Mouse (Mus musculus) neutrophil, adult 5-6 weeks (primary cell): ENCODE data around the gene Zfp27. TPM values are rescaled to one million over a fixed set of nuclear protein-coding genes. Genes with fewer than 3 reads are reported as not detected.

Experiments
- ATAC-seq: fragments of 151-379, 151-347 bp; 2 replicates; pipeline ENCODE4 v1.8.0; 2017; ENCODE audit warnings: mild to moderate bottlenecking, moderate TSS enrichment; ENCODE audit not compliant: insufficient number of reproducible peaks, poor library complexity, low FRiP score, severe bottlenecking; ENCODE audit errors: extremely low read depth
- total RNA-seq: library from RNA; stranded (forward); fragments of 200-1000 nt; gene quantifications from 2 replicates; pipeline ENCODE4 v1.2.3, GENCODE M21; 2017

Gene Zfp27
- total RNA-seq, result 9.0 and 10.8 TPM in 2 replicates

DNA sequence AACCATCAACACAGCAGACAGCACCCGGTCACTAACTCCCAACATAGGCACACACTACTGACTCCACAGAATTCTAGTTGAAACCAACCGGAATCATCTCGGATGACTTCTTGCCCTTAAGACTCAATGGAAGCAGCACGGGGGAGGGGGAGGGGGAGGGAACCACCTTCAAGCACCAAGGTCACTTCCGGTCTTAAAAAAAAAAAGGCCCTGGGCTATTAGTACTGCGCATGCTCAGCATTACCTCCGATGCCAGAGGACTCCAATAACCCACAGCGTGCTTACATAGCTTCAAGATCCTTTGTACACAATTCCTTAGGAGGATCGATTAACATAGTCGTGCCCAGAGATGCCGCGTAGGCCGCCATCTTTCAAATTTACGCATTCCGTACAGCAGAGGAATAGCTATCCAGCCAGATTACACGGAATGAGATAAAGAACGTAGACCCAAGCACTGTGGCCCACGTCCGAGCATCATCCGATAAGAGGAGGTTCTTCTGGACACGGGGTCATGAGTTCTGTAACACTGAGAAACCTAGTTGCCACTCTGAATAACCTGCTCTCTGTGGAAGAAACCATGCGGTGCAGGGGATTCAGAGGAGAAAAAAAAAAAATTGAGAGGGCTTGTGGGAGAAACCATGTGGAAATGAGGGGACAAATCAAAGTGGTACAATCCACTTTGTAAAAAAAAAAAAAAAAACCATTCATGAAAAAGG is at the start of gene Zfp27:
Gene Zfp27, minus strand, starts transcription at position 607 of the 716 bp plus-strand sequence.
- peak; percentile 52 for ATAC-seq

DNA sequence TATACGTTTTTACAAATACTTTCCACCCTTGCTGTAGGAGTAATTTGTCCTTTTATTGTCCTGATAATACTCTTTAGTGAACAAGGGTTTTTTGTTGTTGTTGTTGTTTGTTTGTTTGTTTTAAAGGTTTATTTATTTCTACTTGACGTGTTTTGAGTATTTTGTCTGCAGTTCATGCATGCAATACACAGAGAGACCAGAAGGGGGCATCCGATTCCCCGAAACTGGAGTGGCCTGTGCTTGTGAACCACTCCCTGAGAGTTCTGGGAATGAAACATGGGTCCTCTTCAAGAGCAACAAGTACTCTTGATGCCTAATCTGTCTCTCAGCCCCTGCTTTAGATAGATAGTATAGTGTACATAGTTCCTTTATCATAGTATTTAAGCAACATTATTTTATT is 48.4 kb upstream of the Zfp27 start:
- no peak for ATAC-seq

DNA sequence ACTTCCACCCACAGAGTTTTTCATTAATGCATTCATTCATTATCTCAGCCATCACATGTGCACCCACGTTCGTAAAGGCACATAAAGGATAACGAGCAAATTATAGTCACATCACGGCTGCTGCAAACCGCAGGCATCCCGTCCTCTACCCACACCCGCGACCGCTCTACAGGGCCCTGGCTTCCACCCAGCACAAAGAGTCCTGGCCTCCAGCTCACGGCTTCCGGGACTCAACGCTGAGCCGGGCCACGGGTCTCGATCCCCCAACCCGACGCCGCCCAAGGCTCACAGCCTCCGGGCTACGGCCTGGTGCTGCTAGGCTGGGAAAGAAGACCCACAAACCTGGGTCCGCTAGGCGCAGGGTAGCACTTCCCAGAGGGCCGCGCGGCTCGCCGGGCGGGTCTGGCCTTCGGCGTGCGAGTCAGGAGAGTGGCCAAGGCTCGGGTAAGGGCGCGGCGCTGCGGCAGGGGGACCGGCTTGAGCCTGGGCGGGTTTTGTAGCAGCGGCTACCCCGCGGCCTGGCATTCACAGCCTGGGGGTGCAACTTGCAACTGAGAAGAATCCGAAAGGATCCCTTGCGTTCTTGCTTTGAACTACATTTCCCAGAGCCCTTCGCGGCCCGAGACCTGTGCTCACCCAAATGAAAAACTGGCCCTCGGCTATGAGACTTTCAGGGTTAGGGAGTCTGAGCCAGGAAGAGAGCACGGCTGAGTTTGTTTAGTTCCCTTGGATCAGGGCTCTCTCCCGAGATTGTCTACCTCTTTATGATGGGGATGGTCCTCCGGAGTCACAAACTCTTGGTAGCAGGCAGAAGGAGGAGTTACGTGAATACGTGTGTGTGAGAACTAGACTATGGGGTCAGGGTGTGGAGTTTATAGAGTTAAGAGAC is 47.4 kb upstream of the Zfp27 start, which contains the start of gene Zfp74:
Gene Zfp74, minus strand, starts transcription at position 577 of the 889 bp plus-strand sequence.
- ATAC-seq, result peak; percentile 69

DNA sequence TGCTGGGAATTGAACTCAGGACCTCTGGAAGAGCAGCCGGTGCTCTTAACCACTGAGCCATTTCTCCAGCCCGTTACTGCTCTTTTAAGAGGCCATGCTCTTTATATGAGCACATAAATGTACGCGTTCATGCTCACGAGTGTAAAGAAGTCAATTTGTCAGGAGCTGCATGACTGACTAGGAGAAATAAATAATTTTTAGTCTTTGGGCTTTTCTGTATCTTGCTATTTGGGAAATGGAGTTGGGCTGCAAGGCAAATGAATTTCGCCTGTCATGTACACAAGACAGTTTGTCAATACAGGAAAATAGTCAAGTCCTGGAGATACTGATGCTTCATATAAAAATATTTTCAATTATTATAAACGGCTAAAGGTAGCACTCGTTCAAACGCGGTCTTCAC is 46.7 kb upstream of the Zfp27 start:
- ATAC-seq, result no peak

- ATAC-seq, result no peak
Measured at GRCm38 (mm10) chr7:29944201-29944600, 37.8 kb upstream of the Zfp27 start.

DNA sequence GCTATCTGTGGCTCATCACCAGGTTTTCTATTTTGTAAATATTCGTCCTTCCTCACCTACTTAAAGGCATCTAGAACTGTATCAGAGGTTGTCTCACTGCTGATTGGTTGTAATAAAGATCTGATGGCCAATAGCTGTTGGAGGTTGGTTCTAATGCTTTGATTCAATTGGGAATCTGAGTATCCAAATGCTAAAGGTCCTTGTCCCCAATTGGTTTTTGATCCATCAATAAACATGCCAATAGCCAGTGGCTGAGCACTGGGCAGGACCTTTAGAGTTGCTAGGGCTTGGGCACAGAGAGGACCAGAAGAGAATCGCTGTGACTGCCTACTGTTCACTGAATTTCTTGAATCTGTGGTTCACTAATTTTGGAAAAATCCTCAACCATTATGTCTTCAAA is 37.3 kb upstream of the Zfp27 start:
- ATAC-seq, result no peak

GRCm38 (mm10) chr7:29942740-29943139 is 36.4 kb upstream of the Zfp27 start:
- no peak for ATAC-seq

DNA sequence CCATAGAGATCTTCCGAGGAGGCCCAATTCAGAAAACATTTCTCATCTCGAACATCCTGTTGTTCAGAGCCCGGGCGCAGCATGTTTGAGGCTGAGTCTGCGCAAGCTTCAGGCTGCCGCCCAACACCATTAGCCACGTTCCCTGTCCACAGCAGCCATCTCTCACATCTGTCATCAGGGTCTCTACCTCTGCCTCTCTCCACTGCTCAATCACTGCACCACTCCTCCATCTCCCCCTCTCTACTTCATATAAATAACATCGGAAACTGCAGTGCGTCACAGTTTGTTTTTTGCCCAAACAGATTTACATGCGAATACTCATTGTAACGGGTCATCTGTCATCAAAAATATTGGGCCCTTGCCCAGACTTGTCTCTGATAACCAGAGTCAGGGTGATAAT is 34.7 kb upstream of the Zfp27 start:
- no peak for ATAC-seq

GRCm38 (mm10) chr7:29938856-29939255 is 32.5 kb upstream of the Zfp27 start:
- 0 out of 2 replicates have a peak, but pooled peaks have one; percentile 23 for ATAC-seq

DNA sequence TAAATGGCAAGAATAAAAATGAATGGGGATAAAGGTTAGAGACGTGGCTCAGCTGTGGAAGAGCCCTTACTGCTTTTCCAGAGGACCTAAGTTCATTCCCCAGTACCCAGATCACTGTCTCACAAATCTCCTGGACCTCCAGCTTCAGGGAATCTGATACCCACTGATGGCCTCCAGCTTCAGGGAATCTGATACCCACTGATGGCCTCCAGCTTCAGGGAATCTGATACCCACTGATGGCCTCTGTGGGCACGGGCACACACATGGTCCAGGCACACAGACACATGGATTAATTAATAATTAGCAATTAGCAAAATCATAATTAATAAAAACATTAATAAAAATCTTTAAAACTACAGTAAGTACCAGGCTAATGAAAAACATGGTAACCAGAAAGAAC is 16.4 kb upstream of the Zfp27 start:
- ATAC-seq, result no peak

GRCm38 (mm10) chr7:29921439-29922093 is 15.2 kb upstream of the Zfp27 start:
- no peak for ATAC-seq

- no peak for ATAC-seq
Measured at GRCm38 (mm10) chr7:29918062-29918453, 11.7 kb upstream of the Zfp27 start.

- no peak for ATAC-seq
Measured at GRCm38 (mm10) chr7:29917371-29918061, 11.1 kb upstream of the Zfp27 start.

DNA sequence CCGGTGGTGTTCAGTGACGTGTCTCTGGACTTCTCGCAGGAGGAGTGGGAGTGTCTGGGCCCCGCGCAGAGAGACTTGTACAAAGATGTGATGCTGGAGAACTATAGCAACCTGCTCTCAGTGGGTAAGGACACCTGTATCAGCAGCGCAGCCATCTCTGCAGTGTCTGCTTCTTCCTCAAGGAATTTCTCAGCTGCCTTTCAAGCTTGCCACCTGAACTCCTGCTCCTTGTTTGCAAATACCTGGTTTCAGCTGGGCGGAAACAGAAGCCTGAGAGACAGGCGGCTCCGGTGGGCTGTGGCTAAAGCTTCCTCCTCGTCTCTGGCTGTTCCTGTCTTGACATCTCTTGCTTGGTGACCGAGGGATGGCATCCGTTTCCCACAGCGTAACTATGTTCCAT is 5.8 kb upstream of the Zfp27 start:
- ATAC-seq, result no peak

DNA sequence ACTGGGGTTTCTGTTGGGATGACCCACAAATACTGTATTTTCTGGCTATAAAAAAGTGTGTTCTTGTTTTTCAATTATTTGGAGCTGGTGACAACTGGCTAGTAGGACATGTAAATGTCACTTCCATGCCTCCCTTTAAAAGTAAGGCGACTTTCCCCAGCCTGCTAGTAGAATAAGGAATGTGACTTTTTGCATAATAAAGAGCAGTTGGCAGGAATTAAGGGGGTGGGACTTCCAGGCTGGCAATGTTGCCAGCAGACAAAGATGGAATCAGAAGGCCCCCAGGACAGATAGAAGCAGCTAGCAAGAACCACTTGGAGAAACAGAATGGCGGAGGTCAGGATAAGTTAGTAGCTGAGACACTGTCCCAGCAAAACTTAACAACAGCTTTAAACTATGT is 3.9 kb upstream of the Zfp27 start:
- ATAC-seq, result no peak

DNA sequence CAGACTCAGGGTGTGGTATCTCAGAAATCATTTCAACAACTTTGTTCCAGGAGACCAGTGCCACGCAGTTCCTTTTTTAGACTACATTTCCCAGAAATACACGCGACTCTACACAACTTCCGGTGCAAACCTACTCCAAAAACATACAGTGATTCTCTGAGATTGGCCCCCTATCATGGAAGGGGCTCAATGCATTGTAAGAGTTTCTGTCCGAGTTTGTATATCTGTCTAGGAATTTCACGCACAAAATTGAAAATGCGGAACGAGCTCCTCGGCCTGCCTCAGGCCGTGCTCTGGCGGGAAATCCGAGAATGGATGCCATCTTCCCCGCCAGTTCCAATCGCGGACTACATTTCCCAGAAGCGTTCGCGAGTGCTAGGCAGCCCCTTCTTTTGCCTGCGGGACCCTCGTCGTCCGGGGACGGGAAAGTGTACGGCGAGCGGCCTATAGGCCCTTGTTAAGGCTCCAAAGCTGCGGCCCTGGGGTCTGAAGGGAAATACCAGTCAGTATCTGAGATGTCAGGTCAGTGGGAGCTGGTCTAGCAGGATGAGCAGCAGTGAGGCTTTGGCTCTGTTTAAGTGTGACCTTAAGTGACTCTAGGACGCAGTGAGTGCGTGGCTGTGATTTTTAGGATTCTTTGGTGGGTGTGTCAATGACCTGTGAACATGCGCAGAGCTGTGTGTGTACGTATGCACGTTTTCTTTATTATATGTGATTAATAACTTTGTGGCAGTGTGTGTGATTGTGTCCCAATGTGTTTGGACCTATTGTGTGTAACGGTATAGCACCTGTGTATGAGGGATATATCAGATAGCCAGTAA is 2.0 kb upstream of the Zfp27 start, which contains the start of gene Zfp383:
Gene Zfp383, plus strand, starts transcription at position 94 of the 821 bp plus-strand sequence.
- ATAC-seq, result peak; percentile 77

GRCm38 (mm10) chr7:29907206-29907605 is 834 bp upstream of the Zfp27 start:
- ATAC-seq, result no peak

DNA sequence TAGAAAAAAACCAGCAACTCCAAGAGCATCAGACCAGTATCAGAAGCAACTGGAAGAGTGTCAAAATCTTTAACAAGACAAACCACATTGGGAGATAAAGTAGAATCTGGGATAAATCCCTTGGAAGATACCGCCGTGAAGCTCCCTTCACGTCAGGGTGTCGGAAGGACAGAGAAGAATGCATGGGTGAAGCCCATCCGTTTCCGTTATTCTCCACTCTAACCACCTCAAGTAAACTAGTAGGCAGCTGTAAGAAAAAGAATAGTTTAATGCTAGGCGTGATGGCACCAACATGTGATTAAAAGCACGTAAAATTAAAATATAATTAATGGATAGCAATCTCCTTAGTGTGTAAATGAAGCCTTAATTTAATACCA is 298 bp upstream of the Zfp27 start:
- no peak for ATAC-seq
